Mouse (Mus musculus) forebrain, embryonic 11.5 days (tissue): ENCODE data around the gene Fbxl12. TPM values are rescaled to one million over a fixed set of nuclear protein-coding genes. Genes with fewer than 3 reads are reported as not detected.
"Not testable (repeated sequence)": the region's sequence is repeated elsewhere in the genome, so short reads cannot be mapped to it uniquely, and the experiment has no call there.

Source experiments
- ATAC-seq: fragments of 200-750 bp; cut with Nextera tagmentation; replicated peaks from 2 replicates; pipeline ENCODE4 v1.8.0; 2017; ENCODE audit warnings: moderate TSS enrichment; ENCODE audit not compliant: low FRiP score
- DNase-seq: peaks from one replicate; pipeline ENCODE4 v3.0.0-alpha.2; 2017; ENCODE audit warnings: low spot score
- H3K27ac ChIP-seq: fragments of 300-500 bp; sonication (generic); 2 replicates; pipeline ENCODE4 v1.5.1; 2014; ENCODE audit warnings: low read depth, low read length
- H3K27me3 ChIP-seq: fragments of 300-500 bp; sonication (generic); 2 replicates; pipeline ENCODE4 v1.6.1; 2014; ENCODE audit warnings: mild to moderate bottlenecking, low read length, mixed read lengths; ENCODE audit not compliant: control insufficient read depth, insufficient read depth
- H3K36me3 ChIP-seq: fragments of 300-500 bp; sonication (generic); 2 replicates; pipeline ENCODE4 v1.6.1; 2014; ENCODE audit warnings: mild to moderate bottlenecking, low read length, moderate library complexity, mixed read lengths; ENCODE audit not compliant: control insufficient read depth, insufficient read depth
- H3K4me1 ChIP-seq: fragments of 300-500 bp; sonication (generic); replicated peaks from 2 replicates; pipeline ENCODE4 v1.6.1; 2014; ENCODE audit warnings: low read length, mixed read lengths; ENCODE audit not compliant: control insufficient read depth, insufficient read depth
- H3K4me2 ChIP-seq: fragments of 300-500 bp; sonication (generic); 2 replicates; pipeline ENCODE4 v1.6.1; 2014; ENCODE audit warnings: low read depth, mild to moderate bottlenecking, low read length, moderate library complexity, mixed read lengths; ENCODE audit not compliant: severe bottlenecking
- H3K4me3 ChIP-seq: fragments of 300-500 bp; sonication (generic); 2 replicates; pipeline ENCODE4 v1.5.1; 2014; ENCODE audit warnings: low read depth, low read length
- H3K9ac ChIP-seq: fragments of 300-500 bp; sonication (generic); 2 replicates; pipeline ENCODE4 v1.6.1; 2014; ENCODE audit warnings: low read length
- H3K9me3 ChIP-seq: fragments of 300-500 bp; sonication (generic); 2 replicates; pipeline ENCODE4 v1.6.1; 2016; ENCODE audit warnings: low read length, mixed read lengths; ENCODE audit not compliant: control insufficient read depth
- WGBS: fragments of 180-500 bp; shearing (Covaris S2); extraction: QIAGEN DNeasy Blood & Tissue Kit; methylation state at CpG from one replicate; pipeline ENCODE4 v1.1.7; 2014; 5-methylcytosine and 5-hydroxymethylcytosine counted together
- polyA plus RNA-seq: library from polyadenylated mRNA; unstranded; fragments of >200 nt; fragmentation: Nextera tagmentation; extraction: Ambion mirVana; gene quantifications from 2 replicates; pipeline ENCODE4 v1.2.1, GENCODE M21; 2014

Gene Fbxl12
- 13.1 and 14.8 TPM in 2 replicates for polyA plus RNA-seq

DNA sequence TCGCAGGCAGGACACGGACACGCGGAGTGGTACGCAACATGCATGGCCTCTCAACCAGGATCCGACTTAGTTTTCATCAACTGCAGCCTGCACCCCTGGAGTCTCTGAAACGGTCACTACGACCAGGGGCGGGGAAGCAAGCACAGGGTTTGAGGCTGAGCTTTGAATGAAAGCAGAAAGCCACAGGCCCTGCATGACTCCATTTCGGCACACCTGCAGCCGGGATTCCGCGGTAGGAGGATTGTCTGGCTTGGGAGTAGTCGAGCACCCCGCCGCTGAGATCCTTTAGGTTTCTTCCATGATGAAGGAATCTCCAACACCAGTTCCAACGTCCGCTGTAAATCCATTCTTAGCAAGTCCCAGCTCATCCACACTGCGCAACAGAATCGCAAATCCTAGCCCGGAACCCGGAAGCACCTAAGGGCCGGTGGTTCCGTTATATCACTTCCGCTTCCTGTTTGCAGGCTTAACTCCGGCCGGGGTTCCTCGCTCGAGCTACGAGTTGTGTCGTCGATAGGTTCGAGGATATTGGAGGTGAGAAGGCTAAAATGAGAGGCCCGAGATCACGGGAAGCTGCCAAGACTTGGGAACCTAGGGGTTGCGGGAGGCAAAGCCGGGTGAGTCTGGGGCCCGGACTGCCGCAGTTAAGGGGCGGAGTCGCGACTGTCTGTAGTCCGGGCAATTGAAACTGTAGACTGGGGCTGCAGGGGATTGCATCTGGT lies at the start of gene Fbxl12:
Fbxl12 (minus strand) TSS at position 408 of the 722 bp plus-strand sequence.
- Histone ChIP-seq H3K4me2 (peak within 1 kb of the TSS; percentile 94), H3K9ac (peak within 1 kb of the TSS; percentile 75), H3K27me3 (no peaks in the 10 kb centered on the region), H3K27ac (peak within 1 kb of the TSS; percentile 46; the same call in 1 of the 2 replicates), H3K36me3 (peaks cover 2% of the 10 kb centered on the region; the same call in 1 of the 2 replicates), H3K9me3 (no peaks in the 10 kb centered on the region), H3K4me1 (peaks cover 8% of the 10 kb centered on the region), H3K4me3 (peak within 1 kb of the TSS; percentile 86)
- DNase-seq, result peak; percentile 84
- ATAC-seq, result no peak
- 1% methylated on average over 43 of the region's 43 CpGs for WGBS

GRCm38 (mm10) chr9:20692863-20693262 lies 48.3 kb upstream of the Fbxl12 start:
- H3K4me1 ChIP-seq, result peaks cover 19% of the 10 kb centered on the region

GRCm38 (mm10) chr9:20690449-20690848 lies 45.9 kb upstream of the Fbxl12 start:
- 87% methylated on average over 2 of the region's 2 CpGs for WGBS
- not testable (repeated sequence) for DNase-seq, ATAC-seq, H3K9me3 ChIP-seq, H3K4me3 ChIP-seq, H3K9ac ChIP-seq, H3K27me3 ChIP-seq, H3K36me3 ChIP-seq, H3K4me2 ChIP-seq, H3K27ac ChIP-seq
- H3K4me1 ChIP-seq, result peaks cover 11% of the 10 kb centered on the region; the same call in 1 of the 2 replicates

More at GRCm38 (mm10) chr9:20692863-20693262, 48.3 kb upstream of the Fbxl12 start:
- Histone ChIP-seq H3K36me3 (no peaks in the 10 kb centered on the region), H3K4me3 (no peak overlapping the region), H3K9me3 (no peaks in the 10 kb centered on the region), H3K27ac (no peak overlapping the region), H3K9ac (no peak overlapping the region), H3K4me2 (no peak overlapping the region), H3K27me3 (peaks cover 6% of the 10 kb centered on the region; the same call in 1 of the 2 replicates)
- WGBS, result 88% methylated on average over 3 of the region's 3 CpGs
- no peak for DNase-seq
- no peak for ATAC-seq

DNA sequence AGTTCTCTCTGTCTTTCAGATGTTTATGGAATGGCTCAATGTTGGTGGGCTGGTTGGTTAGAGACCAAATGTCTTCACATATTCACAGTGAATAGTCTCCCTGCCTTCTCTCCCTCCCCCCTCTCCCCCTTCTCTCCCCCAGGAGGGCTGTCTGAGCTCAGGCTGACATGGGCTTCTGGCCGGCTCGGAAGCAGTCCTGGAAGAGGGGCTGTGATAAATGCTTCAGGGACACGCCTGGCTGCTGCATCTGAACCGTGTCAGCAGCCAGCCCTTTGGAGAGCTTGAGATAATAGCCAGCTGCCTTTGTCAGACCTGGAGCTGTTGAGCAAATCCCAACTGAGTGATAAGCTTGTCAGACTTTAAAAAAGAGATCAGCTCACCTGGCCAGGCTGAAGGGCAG lies 45.3 kb upstream of the Fbxl12 start:
- Histone ChIP-seq H3K9ac (no peak overlapping the region), H3K9me3 (no peaks in the 10 kb centered on the region), H3K4me3 (no peak overlapping the region), H3K36me3 (no peaks in the 10 kb centered on the region), H3K4me2 (no peak overlapping the region), H3K27me3 (peaks cover 3% of the 10 kb centered on the region; the same call in 1 of the 2 replicates), H3K27ac (0 out of 2 replicates have a peak overlapping the region, but pooled peaks have one; percentile 6), H3K4me1 (peaks cover 10% of the 10 kb centered on the region; the same call in 1 of the 2 replicates)
- WGBS, result 4% methylated on average over 4 of the region's 4 CpGs
- DNase-seq, result no peak
- no peak for ATAC-seq

GRCm38 (mm10) chr9:20689403-20689802 lies 44.8 kb upstream of the Fbxl12 start:
- Histone ChIP-seq H3K36me3 (no peaks in the 10 kb centered on the region), H3K4me1 (peaks cover 5% of the 10 kb centered on the region; the same call in 1 of the 2 replicates), H3K9ac (no peak overlapping the region), H3K4me3 (no peak overlapping the region), H3K4me2 (no peak overlapping the region), H3K27ac (no peak overlapping the region), H3K9me3 (no peaks in the 10 kb centered on the region), H3K27me3 (peaks cover 2% of the 10 kb centered on the region; the same call in 1 of the 2 replicates)
- ATAC-seq (no peak), DNase-seq (no peak)
- 83% methylated on average over 1 of the region's 1 CpGs for WGBS

DNA sequence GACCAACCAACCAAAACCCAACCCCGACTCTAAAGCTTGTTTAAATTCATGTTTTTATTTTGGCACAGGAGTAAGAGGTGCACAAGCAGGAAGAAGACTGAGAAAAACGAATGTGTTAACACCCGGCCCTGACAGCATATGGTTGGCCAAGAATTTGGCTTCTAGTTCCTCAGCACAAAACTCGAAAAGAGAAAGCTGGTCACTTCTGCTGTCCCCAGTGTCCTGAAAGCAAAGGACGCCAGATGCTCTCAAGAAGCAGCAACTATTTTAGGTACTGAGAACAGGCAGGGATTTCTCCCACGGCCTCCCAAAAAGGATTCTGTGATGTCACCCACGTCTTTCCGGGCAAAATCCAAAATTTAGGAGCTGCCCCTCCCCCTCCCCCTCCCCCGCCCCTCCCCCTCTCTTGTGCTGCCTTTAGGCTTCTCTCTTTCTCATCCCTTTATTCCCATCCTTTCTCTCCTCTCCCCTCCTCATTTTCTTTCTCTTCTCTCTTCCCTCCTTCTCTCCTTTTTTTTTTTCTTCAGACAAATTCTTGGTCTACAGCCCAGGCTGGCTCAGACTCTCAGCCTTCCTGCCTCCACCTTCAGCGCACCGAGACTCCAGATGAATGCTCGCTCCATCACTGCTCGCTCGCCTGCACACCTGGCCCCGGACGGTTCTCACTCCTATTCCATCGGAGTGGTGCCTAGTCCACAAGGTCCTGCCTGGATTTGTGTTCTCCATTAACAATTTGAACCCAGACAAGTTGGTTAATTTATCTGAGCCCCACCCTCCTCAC lies 40.7 kb upstream of the Fbxl12 start:
- WGBS, result 66% methylated on average over 17 of the region's 17 CpGs
- Histone ChIP-seq H3K9me3 (no peaks in the 10 kb centered on the region), H3K27ac (no peak overlapping the region), H3K27me3 (no peaks in the 10 kb centered on the region; the same call in 1 of the 2 replicates), H3K4me1 (peaks cover 4% of the 10 kb centered on the region; the same call in 1 of the 2 replicates), H3K4me3 (no peak overlapping the region), H3K4me2 (no peak overlapping the region), H3K36me3 (no peaks in the 10 kb centered on the region), H3K9ac (no peak overlapping the region)
- DNase-seq, result no peak
- ATAC-seq, result no peak

- Histone ChIP-seq H3K4me1 (no peaks in the 10 kb centered on the region), H3K9ac (no peak overlapping the region), H3K4me2 (no peak overlapping the region), H3K36me3 (no peaks in the 10 kb centered on the region), H3K9me3 (no peaks in the 10 kb centered on the region), H3K4me3 (no peak overlapping the region), H3K27ac (peak overlapping the region; percentile 12; the same call in 1 of the 2 replicates), H3K27me3 (no peaks in the 10 kb centered on the region)
- 13% methylated on average over 2 of the region's 2 CpGs for WGBS
- DNase-seq (no peak), ATAC-seq (peak; percentile 26; the same call in 1 of the 2 replicates)
Observed at GRCm38 (mm10) chr9:20682389-20682722, 37.8 kb upstream of the Fbxl12 start.

- Histone ChIP-seq H3K27ac (peak overlapping the region; percentile 42), H3K27me3 (no peaks in the 10 kb centered on the region), H3K36me3 (no peaks in the 10 kb centered on the region), H3K9ac (no peak overlapping the region), H3K4me1 (no peaks in the 10 kb centered on the region), H3K4me2 (no peak overlapping the region), H3K4me3 (no peak overlapping the region), H3K9me3 (no peaks in the 10 kb centered on the region)
- 27% methylated on average over 7 of the region's 7 CpGs for WGBS
- ATAC-seq, result peak; percentile 86
- no peak for DNase-seq
Observed at GRCm38 (mm10) chr9:20681546-20682388, 37.2 kb upstream of the Fbxl12 start.
